Mouse (Mus musculus) gastrocnemius, postnatal 10 days (tissue): ENCODE data around the gene Abca5. TPM values are rescaled to one million over a fixed set of nuclear protein-coding genes. Genes with fewer than 3 reads are reported as not detected.

ENCODE experiments used
- DNase-seq: peaks from one replicate; pipeline ENCODE4 v3.0.0; 2021; ENCODE audit warnings: mixed read lengths
- total RNA-seq, 2 experiments: library from RNA; stranded (reverse); gene quantifications; 2 replicates each; pipeline ENCODE4 v1.2.3; 2021

The Abca5 gene
- total RNA-seq, 2 experiments from 2014 or later: 13.4 to 13.5 TPM

DNA sequence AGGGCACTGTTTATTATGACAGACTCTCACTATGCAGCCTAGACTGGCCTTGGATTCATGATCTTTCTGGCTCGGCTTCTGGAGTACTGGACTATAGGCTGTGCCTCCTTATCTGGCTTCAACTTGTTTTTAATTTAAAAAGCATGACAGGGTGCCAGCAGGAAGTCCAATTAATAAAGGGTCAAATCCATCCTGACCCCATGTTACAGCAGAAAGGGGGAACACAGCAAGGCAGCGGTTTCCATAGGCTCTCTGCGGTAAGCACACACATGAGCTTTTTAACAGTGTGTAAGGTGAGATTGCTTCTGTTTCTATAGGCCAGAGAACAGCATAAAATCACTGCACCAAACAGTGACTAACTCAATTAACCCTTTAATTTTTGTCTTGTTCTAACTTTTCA is 34.1 kb downstream of the Abca5 start:
- no peak for DNase-seq

GRCm38 (mm10) chr11:110297917-110298533 is 39.5 kb downstream of the Abca5 start:
- DNase-seq: no peak

- no peak for DNase-seq
These were observed 46.9 kb downstream of the Abca5 start for GRCm38 (mm10) chr11:110290586-110290985.

- DNase-seq: no peak
These were observed 49.1 kb downstream of the Abca5 start for GRCm38 (mm10) chr11:110288423-110288822.

- no peak for DNase-seq
These were observed 49.8 kb downstream of the Abca5 start for GRCm38 (mm10) chr11:110287694-110288093.

DNA sequence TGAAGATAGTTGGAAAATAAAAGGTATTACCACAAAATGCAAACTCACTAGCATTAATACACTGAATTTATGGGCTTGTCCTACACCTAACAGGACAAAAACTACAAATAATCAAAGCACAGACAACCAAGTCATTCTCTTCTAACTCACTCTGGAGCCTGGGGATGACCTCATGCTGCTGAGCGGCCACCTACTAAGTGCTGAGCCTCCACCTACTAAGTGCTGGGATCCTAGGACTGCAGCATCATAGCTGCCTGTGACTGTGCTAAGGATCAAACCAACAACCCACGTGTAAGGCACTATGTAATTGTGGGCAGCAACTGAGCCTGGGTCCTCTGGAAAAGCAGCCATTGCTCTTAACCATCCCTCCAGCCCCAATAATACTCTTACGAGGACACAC is 51.2 kb downstream of the Abca5 start:
- no peak for DNase-seq

- no peak for DNase-seq
These were observed 52.7 kb downstream of the Abca5 start for GRCm38 (mm10) chr11:110284849-110285248.

- no peak for DNase-seq
These were observed 53.2 kb downstream of the Abca5 start for GRCm38 (mm10) chr11:110284185-110284787.

GRCm38 (mm10) chr11:110274794-110275193 is 62.7 kb downstream of the Abca5 start:
- DNase-seq: no peak

DNA sequence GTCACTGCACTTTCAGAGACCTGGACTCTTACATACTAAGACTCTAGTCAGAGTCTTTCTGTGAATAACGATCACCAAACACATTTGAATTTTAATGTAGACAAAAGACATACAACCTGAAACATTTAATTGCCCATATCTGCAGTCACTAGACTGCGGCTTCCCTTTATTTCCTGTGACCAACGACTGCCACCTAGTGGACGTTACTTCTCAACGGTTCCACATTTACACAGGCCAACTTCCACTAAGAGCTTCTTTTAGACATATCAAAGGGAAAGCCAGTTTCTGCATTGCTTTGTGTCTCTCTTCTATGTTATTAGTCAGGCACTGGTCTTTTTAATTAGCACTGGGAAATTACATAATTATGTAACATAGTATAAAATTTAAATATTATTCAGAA is 65.8 kb downstream of the Abca5 start:
- DNase-seq: peak; percentile 47

GRCm38 (mm10) chr11:110268244-110268844 is 69.2 kb downstream of the Abca5 start:
- DNase-seq: peak; percentile 97

GRCm38 (mm10) chr11:110267232-110267631 is 70.3 kb downstream of the Abca5 start:
- DNase-seq: no peak

DNA sequence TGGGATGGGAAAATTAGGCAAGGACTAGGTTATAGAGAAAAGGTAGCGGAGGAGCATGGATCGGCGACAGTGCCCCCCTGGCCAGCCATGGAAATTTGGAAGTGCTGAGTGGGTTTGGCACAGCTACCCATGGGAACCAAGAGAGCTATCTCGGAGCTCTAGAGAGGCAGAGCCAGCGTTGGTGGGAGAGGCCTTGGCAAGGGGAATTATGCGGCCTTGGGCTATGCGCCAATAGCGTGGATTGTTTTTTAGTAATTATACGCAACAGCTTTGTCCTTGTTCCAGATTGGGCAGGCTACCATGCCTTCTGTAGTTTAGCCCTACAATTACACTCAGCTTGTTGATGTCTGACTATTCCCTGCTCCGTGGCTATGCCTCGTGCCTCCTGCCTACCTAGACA is 70.8 kb downstream of the Abca5 start:
- DNase-seq: no peak

GRCm38 (mm10) chr11:110261867-110262266 is 75.6 kb downstream of the Abca5 start:
- DNase-seq: no peak

- no peak for DNase-seq
These were observed 79.6 kb downstream of the Abca5 start for GRCm38 (mm10) chr11:110257911-110258310.

DNA sequence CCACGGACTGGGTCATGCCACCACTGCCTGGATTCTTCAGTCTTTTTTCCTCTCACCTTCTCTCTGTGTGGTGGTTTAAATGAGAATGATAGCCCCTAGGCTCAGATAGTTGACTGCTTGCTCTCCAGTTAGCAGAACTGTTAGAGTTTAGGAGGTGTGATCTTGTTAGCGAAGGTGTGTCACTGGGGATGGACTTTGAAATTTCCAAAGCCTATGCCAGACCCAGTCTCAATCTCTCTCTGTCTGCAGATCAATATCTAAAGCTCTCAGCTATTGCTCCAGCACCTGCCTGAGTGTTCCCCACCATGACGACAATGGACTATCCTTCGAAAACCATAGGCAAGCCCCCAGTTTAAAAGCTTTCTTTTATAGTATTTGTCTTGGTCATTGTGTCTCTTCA is 80.5 kb downstream of the Abca5 start:
- no peak for DNase-seq

- no peak for DNase-seq
These were observed 85.3 kb downstream of the Abca5 start for GRCm38 (mm10) chr11:110252256-110252655.

- no peak for DNase-seq
These were observed 86.0 kb downstream of the Abca5 start, which contains the start of gene Abca6 for GRCm38 (mm10) chr11:110251534-110251933. TSS of gene Abca6 (minus strand) at chr11:110251776.

DNA sequence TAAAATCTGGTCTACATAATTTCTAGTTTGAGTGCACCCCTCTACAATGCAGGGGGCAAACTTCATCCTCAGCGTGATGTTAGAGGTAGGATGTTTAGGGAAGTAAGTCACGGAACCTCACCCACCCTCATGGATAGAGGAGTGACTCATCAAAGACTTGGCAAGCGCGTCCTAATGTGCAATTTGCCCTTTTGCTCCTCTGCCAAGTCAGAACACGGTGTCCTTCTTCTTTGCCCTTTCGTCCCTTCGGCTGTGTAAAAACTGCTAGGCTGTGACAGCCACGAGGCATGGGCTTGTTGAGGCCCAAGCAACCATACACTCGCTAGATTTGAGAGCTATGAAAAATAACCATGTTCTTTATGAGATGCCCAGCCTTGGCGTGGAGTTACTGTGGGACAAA is 92.8 kb downstream of the Abca5 start:
- DNase-seq: no peak

DNA sequence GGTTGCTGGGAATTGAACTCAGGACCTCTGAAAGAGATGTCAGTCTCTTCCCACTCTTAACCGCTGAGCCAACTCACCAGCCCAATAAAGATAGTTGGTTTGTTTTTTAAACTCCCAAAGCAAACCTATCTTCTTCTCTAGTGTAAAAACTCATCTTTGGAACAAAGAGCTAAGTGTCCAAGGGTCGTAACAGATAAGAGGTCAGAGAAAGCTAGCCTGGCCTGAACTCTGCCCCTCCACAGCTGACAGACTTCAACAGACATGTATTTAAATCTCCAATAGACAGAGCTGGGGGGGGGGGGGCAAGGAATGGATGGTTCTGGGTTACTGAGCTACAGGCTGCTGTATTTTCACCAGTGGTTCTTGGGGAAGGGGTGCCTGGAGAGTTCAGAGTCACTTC is 100.0 kb downstream of the Abca5 start:
- no peak for DNase-seq

DNA sequence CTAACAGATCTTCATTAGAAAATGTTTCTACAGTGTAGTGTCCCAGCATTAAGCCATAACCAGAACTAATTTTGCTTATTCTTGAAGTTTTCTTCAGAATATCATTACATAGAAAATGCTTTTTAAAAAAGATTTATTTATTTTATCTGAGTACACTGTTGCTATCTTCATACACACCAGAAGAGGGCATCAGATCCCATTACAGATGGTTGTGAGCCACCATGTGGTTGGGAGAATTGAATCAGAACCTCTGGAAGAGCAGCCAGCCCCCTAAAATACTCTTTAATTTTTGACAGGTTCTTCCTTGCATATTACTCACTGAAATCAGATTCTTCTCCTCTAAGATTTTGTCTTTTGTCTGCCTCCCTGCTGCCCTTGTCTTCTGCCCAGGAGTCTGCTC is 104.5 kb downstream of the Abca5 start:
- DNase-seq: no peak
